Mouse (Mus musculus) midbrain, embryonic 11.5 days (tissue): ENCODE data around the gene Ttc23. TPM values are rescaled to one million over a fixed set of nuclear protein-coding genes. Genes with fewer than 3 reads are reported as not detected.

Experiments used
- ATAC-seq: fragments of 200-750 bp; cut with Nextera tagmentation; 2 replicates; pipeline ENCODE4 v1.8.0; 2017; ENCODE audit warnings: moderate TSS enrichment, moderate library complexity; ENCODE audit not compliant: low FRiP score
- DNase-seq: peaks from one replicate; pipeline ENCODE4 v3.0.0; 2015; ENCODE audit warnings: low spot score; ENCODE audit errors: missing footprints
- H3K27ac ChIP-seq: fragments of 300-500 bp; sonication (generic); 2 replicates; pipeline ENCODE4 v1.5.1; 2014; ENCODE audit warnings: low read depth, low read length
- H3K27me3 ChIP-seq: fragments of 300-500 bp; sonication (generic); 2 replicates; pipeline ENCODE4 v1.6.1; 2014; ENCODE audit warnings: mild to moderate bottlenecking, low read length, moderate library complexity, mixed read lengths; ENCODE audit not compliant: control insufficient read depth, insufficient read depth
- H3K36me3 ChIP-seq: fragments of 300-500 bp; sonication (generic); 2 replicates; pipeline ENCODE4 v1.6.1; 2014; ENCODE audit warnings: mild to moderate bottlenecking, low read length, moderate library complexity, mixed read lengths; ENCODE audit not compliant: control insufficient read depth, insufficient read depth
- H3K4me1 ChIP-seq: fragments of 300-500 bp; sonication (generic); 2 replicates; pipeline ENCODE4 v1.6.1; 2014; ENCODE audit warnings: low read length; ENCODE audit not compliant: control insufficient read depth, insufficient read depth
- H3K4me2 ChIP-seq: fragments of 300-500 bp; sonication (generic); 2 replicates; pipeline ENCODE4 v1.6.1; 2014; ENCODE audit warnings: mild to moderate bottlenecking, moderate library complexity
- H3K4me3 ChIP-seq: fragments of 300-500 bp; sonication (generic); 2 replicates; pipeline ENCODE4 v1.5.1; 2014; ENCODE audit warnings: low read depth, low read length
- H3K9ac ChIP-seq: fragments of 300-500 bp; sonication (generic); 2 replicates; pipeline ENCODE4 v1.6.1; 2014; ENCODE audit warnings: low read length
- H3K9me3 ChIP-seq: fragments of 300-500 bp; sonication (generic); 2 replicates; pipeline ENCODE4 v1.6.1; 2016; ENCODE audit warnings: low read length; ENCODE audit not compliant: control insufficient read depth
- WGBS: fragments of 180-500 bp; shearing (Covaris S2); extraction: QIAGEN DNeasy Blood & Tissue Kit; methylation state at CpG from one replicate; pipeline ENCODE4 v1.1.7; 2014; 5-methylcytosine and 5-hydroxymethylcytosine counted together
- polyA plus RNA-seq: library from polyadenylated mRNA; unstranded; fragments of >200 nt; fragmentation: Nextera tagmentation; extraction: Ambion mirVana; gene quantifications from 2 replicates; pipeline ENCODE4 v1.2.1, GENCODE M21; 2014

Ttc23 gene
- polyA plus RNA-seq, 1 experiment from 2014 or later: 36.9 TPM

GRCm38 (mm10) chr7:67716213-67716878 is 69.1 kb downstream of the Ttc23 start:
- ATAC-seq (peak; percentile 33; the same call in 1 of the 2 replicates), DNase-seq (no peak)
- Histone ChIP-seq H3K4me1 (peaks cover 7% of the 10 kb centered on the region), H3K4me2 (no peak overlapping the region), H3K27ac (no peak overlapping the region), H3K4me3 (no peak overlapping the region), H3K9me3 (no peaks in the 10 kb centered on the region), H3K36me3 (peaks cover 8% of the 10 kb centered on the region; the same call in 1 of the 2 replicates), H3K9ac (no peak overlapping the region), H3K27me3 (no peaks in the 10 kb centered on the region)
- WGBS: 80% methylated on average over 11 of the region's 11 CpGs

GRCm38 (mm10) chr7:67716925-67717324 is 69.7 kb downstream of the Ttc23 start:
- Histone ChIP-seq H3K4me1 (peaks cover 7% of the 10 kb centered on the region), H3K9ac (no peak overlapping the region), H3K9me3 (no peaks in the 10 kb centered on the region), H3K4me3 (no peak overlapping the region), H3K4me2 (no peak overlapping the region), H3K36me3 (0 out of 2 replicates have a peak, but pooled peaks cover 4% of the 10 kb centered on the region), H3K27me3 (no peaks in the 10 kb centered on the region), H3K27ac (no peak overlapping the region)
- DNase-seq: no peak
- 89% methylated on average over 9 of the region's 10 CpGs for WGBS
- no peak for ATAC-seq

- Histone ChIP-seq H3K36me3 (0 out of 2 replicates have a peak, but pooled peaks cover 3% of the 10 kb centered on the region), H3K27ac (no peak overlapping the region), H3K4me2 (no peak overlapping the region), H3K27me3 (no peaks in the 10 kb centered on the region), H3K4me3 (no peak overlapping the region), H3K9ac (no peak overlapping the region), H3K9me3 (no peaks in the 10 kb centered on the region), H3K4me1 (peaks cover 7% of the 10 kb centered on the region)
- WGBS: 89% methylated on average over 3 of the region's 3 CpGs
- DNase-seq (no peak), ATAC-seq (no peak)
Observed at GRCm38 (mm10) chr7:67717520-67717919, 70.3 kb downstream of the Ttc23 start.

DNA sequence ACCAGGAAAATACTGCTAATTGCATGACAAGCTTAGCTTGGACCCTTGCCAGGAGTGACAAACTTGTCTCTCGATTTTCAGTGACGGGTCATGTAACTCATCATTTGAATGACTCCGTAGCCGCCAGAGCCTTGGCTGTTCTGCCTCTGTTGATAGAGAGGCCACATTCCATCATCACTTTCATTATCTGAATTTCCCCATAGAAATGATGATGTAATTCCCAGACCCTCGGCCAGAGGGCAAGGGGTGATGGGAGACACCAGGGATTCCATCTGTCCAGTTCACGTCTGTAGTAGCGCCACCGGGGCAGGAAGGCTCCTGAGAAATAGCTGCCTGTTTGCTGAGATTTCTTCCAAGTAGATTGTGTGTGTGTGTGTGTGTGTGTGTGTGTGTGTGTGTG is 71.6 kb downstream of the Ttc23 start:
- DNase-seq: no peak
- no peak overlapping the region for H3K9ac ChIP-seq
- H3K4me3 ChIP-seq: no peak overlapping the region
- no peak for ATAC-seq
- H3K36me3 ChIP-seq: no peaks in the 10 kb centered on the region
- no peak overlapping the region for H3K27ac ChIP-seq
- no peaks in the 10 kb centered on the region for H3K27me3 ChIP-seq
- peaks cover 7% of the 10 kb centered on the region for H3K4me1 ChIP-seq
- H3K9me3 ChIP-seq: no peaks in the 10 kb centered on the region
- 87% methylated on average over 8 of the region's 8 CpGs for WGBS
- no peak overlapping the region for H3K4me2 ChIP-seq

- Histone ChIP-seq H3K9ac (no peak overlapping the region), H3K9me3 (no peaks in the 10 kb centered on the region), H3K4me1 (peaks cover 2% of the 10 kb centered on the region; the same call in 1 of the 2 replicates), H3K4me2 (no peak overlapping the region), H3K27me3 (no peaks in the 10 kb centered on the region), H3K4me3 (no peak overlapping the region), H3K36me3 (peaks cover 3% of the 10 kb centered on the region; the same call in 1 of the 2 replicates), H3K27ac (no peak overlapping the region)
- 40% methylated on average over 2 of the region's 2 CpGs for WGBS
- DNase-seq (no peak), ATAC-seq (no peak)
Observed at GRCm38 (mm10) chr7:67722163-67722562, 75.0 kb downstream of the Ttc23 start.

GRCm38 (mm10) chr7:67724536-67724935 is 77.3 kb downstream of the Ttc23 start:
- Histone ChIP-seq H3K27ac (no peak overlapping the region), H3K4me1 (peaks cover 2% of the 10 kb centered on the region; the same call in 1 of the 2 replicates), H3K4me3 (no peak overlapping the region), H3K9ac (no peak overlapping the region), H3K27me3 (no peaks in the 10 kb centered on the region), H3K36me3 (peaks cover 8% of the 10 kb centered on the region; the same call in 1 of the 2 replicates), H3K9me3 (no peaks in the 10 kb centered on the region), H3K4me2 (no peak overlapping the region)
- DNase-seq (no peak), ATAC-seq (no peak)
- WGBS: 80% methylated on average over 4 of the region's 4 CpGs

- no peak for DNase-seq
- H3K9me3 ChIP-seq: no peaks in the 10 kb centered on the region
Observed at GRCm38 (mm10) chr7:67725016-67725415, 77.8 kb downstream of the Ttc23 start.

DNA sequence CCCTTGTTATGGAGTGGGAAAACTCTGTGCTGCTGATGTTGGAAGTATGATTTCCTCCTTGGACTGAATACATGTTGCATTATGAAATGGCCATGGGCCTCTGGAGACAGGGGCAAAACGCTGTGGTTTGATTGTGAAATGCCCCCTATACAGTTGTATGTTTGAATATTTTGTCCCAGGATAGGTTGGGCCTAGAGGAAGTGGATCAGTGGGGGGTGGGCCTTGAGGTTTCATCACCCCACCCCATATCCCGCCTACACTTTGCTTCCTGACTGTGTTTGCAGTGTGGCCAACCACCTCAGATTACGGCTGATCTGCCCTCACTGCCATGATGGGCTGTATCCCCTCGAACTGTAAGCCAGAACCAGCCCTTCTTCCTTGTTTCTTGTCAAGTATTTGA is 81.0 kb downstream of the Ttc23 start:
- WGBS: 86% methylated on average over 4 of the region's 4 CpGs

More at GRCm38 (mm10) chr7:67725016-67725415, 77.8 kb downstream of the Ttc23 start:
- Histone ChIP-seq H3K36me3 (peaks cover 8% of the 10 kb centered on the region; the same call in 1 of the 2 replicates), H3K9ac (no peak overlapping the region), H3K4me1 (no peaks in the 10 kb centered on the region), H3K4me3 (no peak overlapping the region), H3K27ac (no peak overlapping the region), H3K4me2 (no peak overlapping the region), H3K27me3 (no peaks in the 10 kb centered on the region)
- ATAC-seq: no peak
- WGBS: 76% methylated on average over 9 of the region's 9 CpGs

GRCm38 (mm10) chr7:67728809-67729208 is 81.6 kb downstream of the Ttc23 start:
- Histone ChIP-seq H3K36me3 (peaks cover 8% of the 10 kb centered on the region; the same call in 1 of the 2 replicates), H3K4me2 (no peak overlapping the region), H3K4me1 (no peaks in the 10 kb centered on the region), H3K4me3 (no peak overlapping the region), H3K9me3 (no peaks in the 10 kb centered on the region), H3K27ac (no peak overlapping the region), H3K27me3 (no peaks in the 10 kb centered on the region), H3K9ac (no peak overlapping the region)
- 89% methylated on average over 4 of the region's 4 CpGs for WGBS
- no peak for ATAC-seq
- DNase-seq: no peak

More for the DNA sequence above, 81.0 kb downstream of the Ttc23 start:
- no peaks in the 10 kb centered on the region for H3K9me3 ChIP-seq
- H3K4me2 ChIP-seq: no peak overlapping the region
- H3K27me3 ChIP-seq: no peaks in the 10 kb centered on the region
- ATAC-seq (no peak), DNase-seq (no peak)
- peaks cover 8% of the 10 kb centered on the region; the same call in 1 of the 2 replicates for H3K36me3 ChIP-seq
- H3K4me3 ChIP-seq: no peak overlapping the region
- H3K9ac ChIP-seq: no peak overlapping the region
- H3K27ac ChIP-seq: no peak overlapping the region
- H3K4me1 ChIP-seq: no peaks in the 10 kb centered on the region
